Mouse (Mus musculus) testis, adult 2 months (tissue): ENCODE measurements around the gene Ctse.

ENCODE experiments used
- CTCF ChIP-seq: fragments of 200-500 bp; IDR thresholded peaks from 2 replicates; pipeline ENCODE4 v1.5.1; 2012; ENCODE audit warnings: low read depth, mild to moderate bottlenecking, inconsistent platforms, low read length, moderate library complexity; ENCODE audit not compliant: control insufficient read depth, insufficient read depth, insufficient replicate concordance
- POLR2A ChIP-seq: fragments of 200-500 bp; IDR thresholded peaks from 2 replicates; pipeline ENCODE4 v1.6.1; 2012; ENCODE audit warnings: low read depth, mild to moderate bottlenecking, inconsistent platforms, low read length, moderate library complexity; ENCODE audit not compliant: control insufficient read depth

DNA sequence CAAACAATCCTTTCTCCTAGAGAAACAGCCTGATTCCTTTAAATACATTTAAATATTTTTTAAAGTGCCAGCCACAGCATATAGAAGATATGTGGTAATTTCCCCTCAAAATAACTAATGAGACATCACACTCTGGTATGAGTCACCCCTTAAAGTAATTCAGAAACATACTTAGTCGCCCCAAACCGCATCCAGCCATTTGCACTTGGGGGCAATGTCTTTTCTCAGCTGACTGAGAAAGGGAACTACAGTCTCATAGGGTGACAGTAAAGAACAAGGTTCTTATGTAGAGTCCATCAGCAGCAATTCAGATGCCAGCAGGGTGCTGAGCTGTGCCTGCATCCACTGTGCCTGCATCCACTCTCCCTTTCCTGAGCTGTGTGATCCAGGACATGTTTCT lies 65.4 kb downstream of the Ctse start:
- TF ChIP-seq CTCF (no peak), POLR2A (no peak)
